Mouse (Mus musculus) retina, embryonic 14.5 days (tissue): ENCODE data around the gene Gm20671.
A peak's percentile ranks its signal among the peaks of the same experiment; 100 is the strongest.
"Not testable (repeated sequence)": the region's sequence is repeated elsewhere in the genome, so short reads cannot be mapped to it uniquely, and the experiment has no call there.

Source experiments
- DNase-seq: peaks from one replicate; pipeline ENCODE4 v3.0.0-alpha.2; 2015; ENCODE audit warnings: low spot score

Gm20671 gene

GRCm38 (mm10) chr5:32785313-32785915 lies 41.5 kb downstream of the Gm20671 start, which contains the start of gene Pisd:
Gene Pisd, minus strand, starts transcription at chr5:32785646.
- DNase-seq = peak; percentile 93

GRCm38 (mm10) chr5:32784726-32785125 lies 42.2 kb downstream of the Gm20671 start:
- DNase-seq = peak; percentile 31

- no peak for DNase-seq
Measured at GRCm38 (mm10) chr5:32781596-32781995, 45.3 kb downstream of the Gm20671 start.

GRCm38 (mm10) chr5:32778168-32778567 lies 48.7 kb downstream of the Gm20671 start:
- no peak for DNase-seq

GRCm38 (mm10) chr5:32772361-32772760 lies 54.5 kb downstream of the Gm20671 start:
- DNase-seq = no peak

- DNase-seq = no peak
Measured at GRCm38 (mm10) chr5:32767636-32768373, 59.1 kb downstream of the Gm20671 start.

- no peak for DNase-seq
Measured at GRCm38 (mm10) chr5:32767004-32767403, 59.9 kb downstream of the Gm20671 start.

- no peak for DNase-seq
Measured at GRCm38 (mm10) chr5:32761566-32762140, 65.3 kb downstream of the Gm20671 start.

GRCm38 (mm10) chr5:32760787-32761186 lies 66.1 kb downstream of the Gm20671 start:
- no peak for DNase-seq

GRCm38 (mm10) chr5:32760352-32760751 lies 66.6 kb downstream of the Gm20671 start:
- not testable (repeated sequence) for DNase-seq

- DNase-seq = no peak
Measured at GRCm38 (mm10) chr5:32759662-32760061, 67.2 kb downstream of the Gm20671 start.

GRCm38 (mm10) chr5:32756141-32756540 lies 70.8 kb downstream of the Gm20671 start:
- DNase-seq = no peak

GRCm38 (mm10) chr5:32751736-32752135 lies 75.2 kb downstream of the Gm20671 start:
- no peak for DNase-seq

GRCm38 (mm10) chr5:32748936-32749335 lies 78.0 kb downstream of the Gm20671 start:
- DNase-seq = no peak

GRCm38 (mm10) chr5:32747650-32748375 lies 79.1 kb downstream of the Gm20671 start:
- peak; percentile 81 for DNase-seq

GRCm38 (mm10) chr5:32745705-32746655 lies 80.9 kb downstream of the Gm20671 start:
- peak; percentile 77 for DNase-seq

- peak; percentile 58 for DNase-seq
Measured at GRCm38 (mm10) chr5:32742149-32742548, 84.8 kb downstream of the Gm20671 start.

GRCm38 (mm10) chr5:32741377-32741776 lies 85.5 kb downstream of the Gm20671 start:
- DNase-seq = not testable (repeated sequence)

- not testable (repeated sequence) for DNase-seq
Measured at GRCm38 (mm10) chr5:32740850-32741249, 86.1 kb downstream of the Gm20671 start.

GRCm38 (mm10) chr5:32740138-32740537 lies 86.8 kb downstream of the Gm20671 start:
- no peak for DNase-seq

- DNase-seq = not testable (repeated sequence)
Measured at GRCm38 (mm10) chr5:32736770-32737169, 90.1 kb downstream of the Gm20671 start.
